Mouse (Mus musculus): ENCODE data around the gene Jund.

Gene Jund

GRCm38 (mm10) chr8:70698310-70699109, at the start of gene Jund:
Gene Jund, plus strand, starts transcription at chr8:70698949.
- Histone ChIP-seq H3K4me1 (replicated peaks; ENCODE audit: low read depth, low read length) (peaks cover 52% of the 10 kb centered on the region), H3K27me3 (ENCODE audit: insufficient read depth, low read length) (no peaks in the 10 kb centered on the region)
- no peak for TF ChIP-seq POU5F1 (IDR thresholded peaks at IDR 0.05; ENCODE audit: borderline replicate concordance, low read length)
- no peak for TF ChIP-seq NANOG (IDR thresholded peaks at IDR 0.05; ENCODE audit: borderline replicate concordance, low read length)
- no peak for TF ChIP-seq CTCF (conservative IDR thresholded peaks at IDR 0.05; ENCODE audit: low read length)

DNA sequence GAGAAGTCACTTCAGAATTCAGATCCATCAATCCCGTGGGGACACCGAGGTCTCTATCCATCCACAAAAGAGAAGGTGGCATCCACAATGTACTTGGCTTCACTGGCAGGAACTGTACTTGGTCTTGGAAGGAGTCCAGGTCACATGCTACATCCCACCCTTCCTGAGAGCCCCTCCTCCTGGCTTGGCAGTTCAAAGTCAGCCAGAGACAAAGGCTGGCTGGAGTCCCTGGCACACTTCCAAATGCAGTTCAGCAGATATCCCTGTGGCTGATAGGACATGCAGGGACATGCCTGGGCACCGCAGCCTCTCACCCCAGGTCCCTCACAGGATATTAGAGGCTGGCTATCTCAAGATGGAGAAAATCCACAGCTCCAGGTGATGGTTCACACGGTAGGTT, 49.4 kb upstream of the Jund start:
- TF ChIP-seq POU5F1 (IDR thresholded peaks at IDR 0.05; ENCODE audit: borderline replicate concordance, low read length) (no peak), NANOG (IDR thresholded peaks at IDR 0.05; ENCODE audit: borderline replicate concordance, low read length) (no peak), CTCF (conservative IDR thresholded peaks at IDR 0.05; ENCODE audit: low read length) (no peak)
- Histone ChIP-seq H3K36me3 (ENCODE audit: insufficient read depth, low read length) (peaks cover 46% of the 10 kb centered on the region), H3K4me1 (replicated peaks; ENCODE audit: low read depth, low read length) (peaks cover 90% of the 10 kb centered on the region), H3K27me3 (ENCODE audit: insufficient read depth, low read length) (no peaks in the 10 kb centered on the region), H3K9me3 (ENCODE audit: low read length) (no peaks in the 10 kb centered on the region), H3K4me3 (replicated peaks; ENCODE audit: low read length) (peak overlapping the region; percentile 68)

More at GRCm38 (mm10) chr8:70698310-70699109, at the start of gene Jund:
- H3K4me3 ChIP-seq (replicated peaks; ENCODE audit: low read length) = peak within 1 kb of the TSS; percentile 90
- no peaks in the 10 kb centered on the region for H3K9me3 ChIP-seq (ENCODE audit: low read length)
- peaks cover 4% of the 10 kb centered on the region; the same call in 1 of the 2 replicates for H3K36me3 ChIP-seq (ENCODE audit: insufficient read depth, low read length)

DNA sequence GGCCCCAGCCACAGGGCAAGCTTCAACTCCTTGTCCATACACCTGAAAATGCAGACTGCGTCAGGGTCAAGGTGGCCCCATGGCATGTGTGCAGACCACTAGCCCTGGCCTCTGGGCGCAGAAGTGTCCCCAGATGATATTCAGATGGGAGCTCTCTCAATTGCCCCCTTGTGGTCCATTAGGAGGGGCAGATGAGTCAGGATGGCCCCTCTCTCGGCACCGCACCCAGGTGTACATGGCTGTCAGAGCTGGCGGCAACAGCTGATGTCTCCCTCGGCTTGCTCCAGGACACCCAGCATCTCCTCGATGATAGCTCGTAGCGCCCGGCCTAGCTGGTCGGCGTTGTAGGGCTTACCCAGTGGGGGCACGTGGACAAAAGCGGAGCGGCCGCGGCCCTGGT, 48.4 kb upstream of the Jund start:
- Histone ChIP-seq H3K27me3 (ENCODE audit: insufficient read depth, low read length) (no peaks in the 10 kb centered on the region), H3K36me3 (ENCODE audit: insufficient read depth, low read length) (peaks cover 56% of the 10 kb centered on the region), H3K9me3 (ENCODE audit: low read length) (no peaks in the 10 kb centered on the region), H3K4me1 (replicated peaks; ENCODE audit: low read depth, low read length) (peaks cover 86% of the 10 kb centered on the region), H3K4me3 (replicated peaks; ENCODE audit: low read length) (peak overlapping the region; percentile 68)
- TF ChIP-seq POU5F1 (IDR thresholded peaks at IDR 0.05; ENCODE audit: borderline replicate concordance, low read length) (no peak), CTCF (conservative IDR thresholded peaks at IDR 0.05; ENCODE audit: low read length) (no peak), NANOG (IDR thresholded peaks at IDR 0.05; ENCODE audit: borderline replicate concordance, low read length) (no peak)

GRCm38 (mm10) chr8:70653226-70653625, 45.5 kb upstream of the Jund start:
- peaks cover 87% of the 10 kb centered on the region for H3K4me1 ChIP-seq (replicated peaks; ENCODE audit: low read depth, low read length)
- no peaks in the 10 kb centered on the region for H3K27me3 ChIP-seq (ENCODE audit: insufficient read depth, low read length)
- no peak overlapping the region for H3K4me3 ChIP-seq (replicated peaks; ENCODE audit: low read length)
- no peaks in the 10 kb centered on the region for H3K9me3 ChIP-seq (ENCODE audit: low read length)
- H3K36me3 ChIP-seq (ENCODE audit: insufficient read depth, low read length) = peaks cover 82% of the 10 kb centered on the region
- peak; percentile 99 for TF ChIP-seq CTCF (conservative IDR thresholded peaks at IDR 0.05; ENCODE audit: low read length)
- TF ChIP-seq POU5F1 (IDR thresholded peaks at IDR 0.05; ENCODE audit: borderline replicate concordance, low read length) = no peak

DNA sequence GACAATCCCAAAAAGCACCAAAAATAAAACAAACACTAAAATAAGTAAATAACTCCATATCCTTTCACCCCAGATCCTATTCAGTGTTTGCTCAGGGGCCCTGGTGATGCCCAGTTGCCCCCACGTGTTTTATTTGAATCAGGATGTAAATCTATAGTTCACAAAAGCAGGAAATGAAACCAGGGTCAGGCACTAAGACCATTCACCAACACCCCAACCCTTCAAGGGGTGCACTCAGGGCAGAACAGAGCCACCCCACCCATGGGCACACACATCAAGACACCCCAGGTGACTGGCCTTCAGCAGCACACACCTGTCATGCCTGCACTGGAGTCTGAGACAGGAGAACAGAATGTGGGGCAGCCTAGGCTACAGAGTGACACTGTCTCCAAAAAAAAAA, 44.6 kb upstream of the Jund start:
- no peak for TF ChIP-seq NANOG (IDR thresholded peaks at IDR 0.05; ENCODE audit: borderline replicate concordance, low read length)
- no peak for TF ChIP-seq POU5F1 (IDR thresholded peaks at IDR 0.05; ENCODE audit: borderline replicate concordance, low read length)
- TF ChIP-seq CTCF (conservative IDR thresholded peaks at IDR 0.05; ENCODE audit: low read length) = no peak
- no peak overlapping the region for H3K4me3 ChIP-seq (replicated peaks; ENCODE audit: low read length)
- peaks cover 85% of the 10 kb centered on the region for H3K4me1 ChIP-seq (replicated peaks; ENCODE audit: low read depth, low read length)
- no peaks in the 10 kb centered on the region for H3K9me3 ChIP-seq (ENCODE audit: low read length)
- H3K36me3 ChIP-seq (ENCODE audit: insufficient read depth, low read length) = peaks cover 76% of the 10 kb centered on the region
- no peaks in the 10 kb centered on the region for H3K27me3 ChIP-seq (ENCODE audit: insufficient read depth, low read length)

DNA sequence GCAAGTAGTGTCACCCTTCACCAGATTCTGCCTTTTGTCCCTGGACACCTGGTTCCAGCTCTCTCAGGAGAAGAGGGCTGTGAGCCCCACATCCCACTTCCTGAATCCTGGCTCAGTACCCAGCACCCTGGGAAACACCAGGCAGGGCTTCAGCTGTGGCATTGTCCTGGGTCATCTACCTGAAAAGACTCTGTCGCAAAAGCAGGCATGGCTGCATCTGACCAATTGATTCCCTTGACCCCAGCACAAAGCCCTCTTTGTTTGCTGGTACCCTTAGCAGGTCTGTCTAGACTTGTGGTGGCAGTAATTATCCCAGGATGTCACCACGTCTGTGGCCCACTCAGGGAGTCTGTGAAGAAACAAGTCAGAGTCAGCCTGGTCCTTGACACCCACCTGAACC, 43.3 kb upstream of the Jund start:
- no peaks in the 10 kb centered on the region for H3K9me3 ChIP-seq (ENCODE audit: low read length)
- peaks cover 79% of the 10 kb centered on the region for H3K4me1 ChIP-seq (replicated peaks; ENCODE audit: low read depth, low read length)
- H3K36me3 ChIP-seq (ENCODE audit: insufficient read depth, low read length) = peaks cover 63% of the 10 kb centered on the region
- TF ChIP-seq NANOG (IDR thresholded peaks at IDR 0.05; ENCODE audit: borderline replicate concordance, low read length) (no peak), POU5F1 (IDR thresholded peaks at IDR 0.05; ENCODE audit: borderline replicate concordance, low read length) (no peak), CTCF (conservative IDR thresholded peaks at IDR 0.05; ENCODE audit: low read length) (no peak)
- H3K4me3 ChIP-seq (replicated peaks; ENCODE audit: low read length) = no peak overlapping the region
- no peaks in the 10 kb centered on the region for H3K27me3 ChIP-seq (ENCODE audit: insufficient read depth, low read length)

DNA sequence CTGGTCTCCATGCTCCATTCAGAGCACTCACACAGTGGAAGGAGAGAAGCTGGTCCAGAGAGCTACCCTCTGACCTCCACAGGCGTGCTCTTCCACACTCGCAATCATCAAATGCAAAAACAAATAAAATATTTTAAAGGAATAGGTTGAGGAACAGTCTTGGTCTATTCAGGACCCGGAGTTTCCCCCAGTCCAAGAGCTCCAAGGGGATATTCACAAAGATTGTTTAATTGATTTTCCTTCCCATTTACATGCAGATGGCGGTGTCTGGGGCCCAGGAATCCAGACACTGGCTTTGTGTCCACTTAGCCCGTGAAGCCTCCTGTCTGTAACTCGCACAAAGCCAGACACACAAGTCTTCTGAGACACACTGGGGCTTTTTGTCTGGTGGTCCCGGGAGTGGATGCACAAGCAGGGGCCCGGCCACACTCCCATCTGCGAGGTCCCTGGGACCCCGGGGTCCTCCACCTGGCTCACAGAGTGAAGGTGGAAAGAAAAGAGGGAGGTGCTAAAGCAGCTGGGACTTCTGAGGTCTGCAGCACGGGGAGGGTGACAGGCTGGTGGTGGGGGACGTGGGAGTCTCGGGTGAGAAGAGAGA, 42.5 kb upstream of the Jund start:
- H3K4me1 ChIP-seq (replicated peaks; ENCODE audit: low read depth, low read length) = peaks cover 78% of the 10 kb centered on the region
- H3K27me3 ChIP-seq (ENCODE audit: insufficient read depth, low read length) = no peaks in the 10 kb centered on the region
- TF ChIP-seq POU5F1 (IDR thresholded peaks at IDR 0.05; ENCODE audit: borderline replicate concordance, low read length) (no peak), NANOG (IDR thresholded peaks at IDR 0.05; ENCODE audit: borderline replicate concordance, low read length) (no peak), CTCF (conservative IDR thresholded peaks at IDR 0.05; ENCODE audit: low read length) (no peak)
- peak overlapping the region; percentile 41 for H3K4me3 ChIP-seq (replicated peaks; ENCODE audit: low read length)
- H3K9me3 ChIP-seq (ENCODE audit: low read length) = no peaks in the 10 kb centered on the region
- peaks cover 55% of the 10 kb centered on the region for H3K36me3 ChIP-seq (ENCODE audit: insufficient read depth, low read length)

DNA sequence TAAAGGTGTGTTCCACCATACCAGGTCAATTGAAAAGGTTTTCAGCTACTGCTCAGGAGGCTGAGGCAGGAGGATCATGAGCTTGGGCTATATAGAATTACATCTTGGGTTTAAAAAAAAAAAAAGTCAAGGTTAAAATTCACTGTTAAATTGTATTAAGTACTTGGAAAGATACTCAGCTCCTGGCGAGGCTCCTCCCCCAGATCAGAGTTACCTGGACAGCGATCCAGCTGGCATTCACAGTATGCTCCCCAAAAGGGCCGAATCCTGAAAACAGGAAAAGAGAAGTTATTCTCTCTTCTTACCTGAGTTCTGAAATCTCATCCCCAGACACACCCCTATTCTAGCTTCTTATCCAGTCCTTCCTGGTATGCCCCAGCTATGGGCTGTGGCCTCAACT, 41.5 kb upstream of the Jund start:
- H3K36me3 ChIP-seq (ENCODE audit: insufficient read depth, low read length) = peaks cover 46% of the 10 kb centered on the region
- H3K4me1 ChIP-seq (replicated peaks; ENCODE audit: low read depth, low read length) = peaks cover 74% of the 10 kb centered on the region

More for the DNA sequence above, 41.5 kb upstream of the Jund start:
- TF ChIP-seq POU5F1 (IDR thresholded peaks at IDR 0.05; ENCODE audit: borderline replicate concordance, low read length) = no peak
- no peak; the same call in 1 of the 2 replicates for TF ChIP-seq CTCF (conservative IDR thresholded peaks at IDR 0.05; ENCODE audit: low read length)
- TF ChIP-seq NANOG (IDR thresholded peaks at IDR 0.05; ENCODE audit: borderline replicate concordance, low read length) = no peak
- Histone ChIP-seq H3K27me3 (ENCODE audit: insufficient read depth, low read length) (no peaks in the 10 kb centered on the region), H3K9me3 (ENCODE audit: low read length) (no peaks in the 10 kb centered on the region), H3K4me3 (replicated peaks; ENCODE audit: low read length) (no peak overlapping the region)

Measured in E14TG2a.4 (cell line).